Mouse (Mus musculus) E14TG2a.4 (cell line): ENCODE measurements around the gene Ugt1a10.

Experiments used
- CTCF ChIP-seq: conservative IDR thresholded peaks from 2 replicates; pipeline ENCODE4 v1.5.1; 2014; ENCODE audit warnings: low read length
- POU5F1 ChIP-seq: IDR thresholded peaks from 2 replicates; pipeline ENCODE4 v1.6.1; 2014; ENCODE audit warnings: low read length, borderline replicate concordance

DNA sequence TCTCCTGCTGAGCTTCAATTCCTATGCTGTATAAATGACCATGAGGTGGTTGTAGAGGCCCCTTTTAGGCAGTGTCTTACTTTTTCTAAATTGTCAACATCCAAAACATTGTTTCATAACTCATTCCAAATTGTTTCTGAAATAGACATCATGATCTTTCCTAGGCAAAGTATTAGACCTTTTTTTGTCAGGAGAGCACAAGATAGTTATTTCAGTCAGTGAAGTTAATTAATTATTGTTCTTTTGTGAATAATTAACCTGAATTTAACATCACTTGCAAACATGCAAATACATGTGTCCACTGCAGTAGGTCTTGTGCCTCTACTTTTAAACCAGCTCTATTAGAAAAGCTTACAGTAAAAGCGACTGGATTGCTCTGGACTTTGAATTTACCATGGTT is at the start of gene Ugt1a10:
- no peak for TF ChIP-seq CTCF
- TF ChIP-seq POU5F1, result no peak
